Mouse (Mus musculus): ENCODE results near the gene Sp7.

Gene Sp7

DNA sequence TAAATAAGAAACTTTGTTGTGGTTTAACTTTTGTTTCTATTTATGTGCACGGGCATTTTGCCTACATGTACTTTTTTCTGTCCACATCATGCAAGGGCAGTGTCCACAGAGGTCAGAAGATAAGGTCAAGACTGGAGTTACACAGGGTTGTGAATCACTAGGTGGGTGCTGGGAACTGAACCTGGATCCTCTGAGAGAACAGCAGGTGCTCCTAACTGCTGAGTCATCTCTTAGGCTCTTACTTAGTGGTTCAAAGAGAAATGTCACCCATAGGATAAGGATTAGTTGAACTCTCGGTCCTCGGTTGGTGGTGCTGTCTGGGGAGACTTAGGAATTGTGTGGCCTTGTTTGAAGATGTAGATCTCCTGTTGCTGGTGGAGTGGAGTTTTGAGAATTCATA is 22.0 kb upstream of the Sp7 start:
- DNase-seq (ENCODE audit: low read depth, low spot score), result no peak

DNA sequence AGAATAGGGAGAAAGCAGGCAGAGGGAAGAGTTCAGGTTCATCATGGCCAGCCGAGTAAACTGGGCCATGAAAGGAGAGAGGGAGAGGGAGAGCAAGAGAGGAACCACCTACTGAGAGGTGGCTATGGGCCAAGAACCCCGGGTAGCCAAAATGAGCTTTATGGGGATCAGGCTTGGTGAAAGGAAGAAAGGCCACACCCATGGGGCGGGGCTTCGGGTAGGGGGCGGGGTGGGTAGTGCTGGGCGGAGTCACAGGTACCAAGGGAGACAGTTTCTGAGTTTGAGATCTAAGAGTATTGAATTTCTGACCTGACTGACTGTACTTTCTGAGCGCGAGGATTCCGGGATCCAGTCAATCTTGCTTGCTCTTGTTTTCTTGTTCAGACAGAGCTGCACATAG is 19.7 kb upstream of the Sp7 start:
- DNase-seq (ENCODE audit: low read depth, low spot score), result no peak

DNA sequence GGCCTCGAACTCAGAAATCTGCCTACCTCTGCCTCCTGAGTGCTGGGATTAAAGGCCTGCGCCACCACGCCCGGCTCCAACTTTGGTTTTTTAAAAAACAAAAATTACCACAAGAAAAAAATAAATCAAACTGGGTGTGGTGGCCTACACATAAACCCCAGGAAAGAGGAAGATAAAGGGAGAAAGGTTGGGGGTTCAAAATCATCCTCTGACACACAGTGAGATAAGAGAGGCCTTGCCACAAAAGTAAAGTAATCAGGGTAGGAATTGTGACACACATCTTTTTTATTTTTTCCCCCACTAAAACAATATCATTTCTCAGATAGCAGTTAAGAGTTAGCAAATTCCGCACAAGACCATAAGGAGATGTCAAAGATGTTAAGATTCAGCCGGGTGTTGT is 16.7 kb upstream of the Sp7 start:
- DNase-seq (ENCODE audit: low read depth, low spot score), result no peak

DNA sequence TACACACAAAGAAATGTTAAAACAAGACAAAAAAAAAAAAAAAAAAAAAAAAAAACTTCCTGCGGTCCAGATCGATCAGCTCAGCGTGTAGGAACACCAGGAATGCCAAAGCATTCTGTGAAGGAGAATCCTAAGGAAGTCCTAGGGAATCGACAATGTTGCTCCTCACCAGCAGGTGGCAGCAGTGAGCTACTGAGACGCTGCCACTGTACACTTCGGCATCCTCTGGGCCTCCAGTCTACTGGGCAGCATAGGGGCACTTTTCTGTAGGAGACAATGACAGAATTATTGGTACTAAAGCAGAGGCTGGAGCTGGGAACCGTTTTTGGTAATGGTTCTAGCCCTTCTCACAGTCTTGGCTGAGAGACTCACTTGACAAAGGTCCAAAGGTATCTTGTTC is 14.6 kb upstream of the Sp7 start:
- DNase-seq (ENCODE audit: low read depth, low spot score), result peak; percentile 95

DNA sequence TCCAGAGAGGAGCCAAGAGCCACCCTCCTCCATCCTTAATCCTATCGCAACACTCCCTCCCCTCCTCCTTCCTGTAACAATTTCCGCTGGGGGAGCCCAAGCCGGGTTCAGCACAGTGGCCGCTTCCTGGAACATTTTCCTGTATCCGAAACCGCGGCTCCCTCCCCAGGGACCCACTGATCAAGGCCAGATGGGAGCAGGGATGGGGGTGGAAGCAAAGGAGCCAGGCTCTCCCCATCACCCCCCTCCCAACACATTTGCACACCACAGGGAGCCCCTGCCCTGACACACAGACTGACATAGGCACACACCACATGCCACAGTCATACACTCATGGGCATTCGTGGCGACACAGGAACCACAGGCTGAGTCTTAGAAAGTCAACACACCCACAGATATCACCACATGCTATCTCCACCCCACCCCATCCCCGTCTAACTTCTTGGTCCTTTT is 10.9 kb upstream of the Sp7 start:
- DNase-seq (ENCODE audit: low read depth, low spot score), result peak; percentile 96

DNA sequence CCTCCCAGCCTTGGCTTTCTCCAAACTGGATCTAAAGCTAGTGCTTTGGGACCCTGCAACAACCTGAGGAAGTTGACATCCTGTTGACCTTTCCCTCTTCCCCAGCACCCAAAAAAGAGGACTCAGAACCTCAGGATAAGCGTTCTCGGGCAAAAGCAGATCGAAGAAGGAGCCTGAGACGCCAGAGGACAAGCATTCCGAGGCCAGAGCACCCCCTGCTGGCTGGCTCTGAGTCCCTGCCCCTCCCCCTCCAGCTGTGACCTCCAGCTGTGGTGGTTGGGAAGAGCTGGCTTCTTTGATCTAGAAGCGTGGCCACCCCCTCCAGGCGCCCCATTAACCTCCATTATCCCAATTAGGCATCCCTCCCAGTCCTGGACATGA is 10.2 kb upstream of the Sp7 start:
- DNase-seq (ENCODE audit: low read depth, low spot score), result peak; percentile 96

DNA sequence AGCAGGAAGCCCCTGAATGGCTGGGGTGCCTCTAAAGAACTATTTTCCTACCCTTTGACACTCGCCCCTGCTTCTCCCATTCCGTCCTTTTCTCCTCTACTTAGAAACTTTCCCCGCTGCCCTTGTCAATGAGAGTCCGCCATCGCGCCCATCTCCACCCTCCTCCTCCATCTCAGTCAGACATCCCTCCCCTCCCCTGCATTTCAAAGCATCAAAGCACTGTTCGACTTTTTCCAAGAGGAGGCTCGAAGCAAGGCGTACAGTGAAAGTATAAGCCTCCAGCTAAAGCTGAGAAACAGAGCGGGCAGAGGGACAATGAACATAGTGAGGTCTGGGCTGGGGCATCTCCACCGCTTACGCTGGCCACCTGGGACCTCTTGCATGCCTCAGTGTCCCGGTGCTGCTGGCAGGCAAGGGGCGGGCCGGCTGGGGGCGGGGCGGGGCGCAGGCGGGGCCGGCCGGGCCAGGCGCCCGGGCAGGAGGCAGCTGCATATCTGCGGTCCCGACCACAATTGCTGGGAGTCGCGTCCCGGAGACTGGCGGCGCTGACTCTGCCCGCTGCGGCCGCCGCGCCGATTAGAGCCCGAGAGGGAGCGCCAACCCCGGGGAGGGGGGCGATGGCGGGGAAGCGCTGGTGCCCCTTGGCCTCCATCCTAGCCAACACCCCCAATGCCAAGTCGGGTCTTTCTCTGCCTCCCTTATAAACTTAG is 9.6 kb upstream of the Sp7 start:
- DNase-seq (ENCODE audit: low read depth, low spot score), result peak; percentile 78

DNA sequence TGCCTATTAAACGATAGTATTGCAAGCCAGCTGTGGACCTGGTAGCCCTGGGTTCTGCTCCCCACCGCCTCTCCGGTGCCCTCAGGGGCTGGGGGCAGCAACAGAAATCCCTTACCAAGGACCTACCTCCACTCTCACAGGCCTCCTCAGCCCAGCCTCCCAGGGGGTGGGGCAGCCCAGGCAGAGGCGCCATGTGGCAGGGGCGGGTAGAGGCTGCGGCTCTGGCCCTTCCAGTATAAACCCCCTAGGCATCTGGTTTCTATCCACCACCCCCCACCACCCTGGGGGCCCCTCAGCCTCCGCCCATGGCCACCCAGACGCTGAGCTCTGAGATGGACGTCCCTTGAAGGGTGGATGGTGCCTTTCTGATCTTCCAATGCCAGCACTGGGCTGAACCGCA is 3.7 kb upstream of the Sp7 start:
- no peak for DNase-seq (ENCODE audit: low read depth, low spot score)

DNA sequence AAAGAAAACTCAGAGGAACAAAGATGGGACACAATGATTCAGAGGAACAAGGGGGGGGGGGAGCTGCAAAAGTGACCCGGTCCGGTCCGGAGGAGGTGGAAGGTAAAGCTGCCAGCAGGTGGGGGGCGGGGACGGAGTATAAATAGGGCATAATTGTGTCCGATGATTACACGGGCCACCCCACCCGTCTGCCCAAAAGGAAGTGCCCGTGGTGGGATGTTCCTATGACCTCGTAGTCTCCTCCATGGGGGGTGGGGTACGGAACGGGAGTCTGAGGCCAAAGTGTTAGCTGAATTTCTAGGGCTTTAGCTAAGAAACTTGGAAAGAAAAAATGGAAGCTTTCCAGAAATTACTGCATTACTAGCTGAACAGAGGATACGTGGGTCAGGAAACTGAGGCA is 3.0 kb upstream of the Sp7 start:
- DNase-seq (ENCODE audit: low read depth, low spot score), result no peak

DNA sequence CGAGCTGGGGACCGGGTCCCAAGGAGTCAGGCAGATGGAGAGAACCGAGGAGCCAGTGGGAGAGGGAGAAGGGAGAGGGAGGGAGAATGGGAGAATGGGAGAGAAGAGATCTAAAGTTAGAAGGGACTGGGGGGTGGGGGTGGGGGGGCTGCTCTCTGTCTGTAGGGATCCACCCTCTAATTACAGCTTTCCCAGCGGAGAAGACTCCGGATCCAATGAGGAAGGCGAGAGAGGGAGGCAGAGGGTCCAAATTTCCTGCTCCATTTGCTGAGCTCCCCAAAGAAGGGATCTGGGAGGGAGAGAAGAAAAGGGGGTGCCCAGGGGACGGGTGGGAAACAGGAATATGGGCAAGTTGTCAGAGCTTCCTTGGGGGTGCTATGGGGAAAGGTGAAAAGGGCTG is 744 bp downstream of the Sp7 start:
- DNase-seq (ENCODE audit: low read depth, low spot score), result no peak

DNA sequence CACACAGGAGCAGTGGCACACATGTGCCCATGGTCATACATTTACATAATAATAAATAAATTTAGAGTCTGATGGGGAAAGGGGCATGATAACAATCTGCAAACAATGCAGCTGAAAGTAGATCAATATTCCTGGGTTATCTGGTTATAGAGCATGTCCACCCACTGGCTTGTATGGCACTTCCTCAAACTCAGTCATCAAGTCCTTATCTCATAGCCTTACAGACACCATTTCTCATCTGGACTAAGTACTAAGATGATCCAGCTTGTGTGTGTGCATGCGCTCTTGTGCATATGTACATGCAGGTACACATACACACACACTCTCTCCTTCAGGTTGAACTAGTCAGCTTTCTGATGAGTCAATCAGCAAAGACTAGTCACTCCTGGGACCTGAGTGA is 2.3 kb downstream of the Sp7 start:
- DNase-seq (ENCODE audit: low read depth, low spot score), result no peak

DNA sequence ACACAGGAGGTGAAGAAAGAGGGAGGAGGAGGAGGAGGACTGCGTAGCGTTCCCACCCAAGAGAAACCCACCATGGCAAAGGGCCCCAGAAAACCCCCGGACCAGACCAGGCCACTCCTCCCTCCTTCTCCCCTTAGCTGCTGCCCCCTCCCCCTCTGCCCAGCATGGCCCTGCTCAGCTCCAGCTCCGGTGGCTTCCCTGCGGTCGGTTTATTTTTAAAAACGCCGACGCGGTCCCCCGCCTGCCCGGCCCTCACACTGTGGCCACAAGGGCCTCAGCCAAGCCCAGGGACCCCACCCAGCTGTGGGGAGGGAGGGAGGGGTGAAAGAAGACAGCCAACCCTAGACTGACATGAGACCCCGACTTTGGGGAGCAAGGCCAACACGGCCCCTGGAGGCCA is 4.3 kb downstream of the Sp7 start:
- no peak for DNase-seq (ENCODE audit: low read depth, low spot score)

DNA sequence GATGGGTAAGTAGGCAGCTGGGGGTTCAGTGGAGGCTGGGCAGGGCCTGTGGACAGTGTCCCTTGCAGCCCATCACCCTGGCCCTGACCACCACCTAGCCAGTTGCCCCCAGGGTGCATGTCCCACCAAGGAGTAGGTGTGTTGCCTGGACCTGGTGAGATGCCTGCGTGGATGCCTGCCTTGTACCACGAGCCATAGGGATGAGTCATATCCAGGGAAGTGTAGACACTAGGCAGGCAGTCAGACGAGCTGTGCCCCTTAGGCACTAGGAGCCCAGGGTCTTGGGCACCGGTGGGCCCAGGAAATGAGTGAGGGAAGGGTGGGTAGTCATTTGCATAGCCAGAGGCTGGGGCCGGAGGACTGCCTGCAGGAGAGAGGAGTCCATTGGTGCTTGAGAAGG is 8.1 kb downstream of the Sp7 start:
- peak; percentile 65 for DNase-seq (ENCODE audit: low read depth, low spot score)

DNA sequence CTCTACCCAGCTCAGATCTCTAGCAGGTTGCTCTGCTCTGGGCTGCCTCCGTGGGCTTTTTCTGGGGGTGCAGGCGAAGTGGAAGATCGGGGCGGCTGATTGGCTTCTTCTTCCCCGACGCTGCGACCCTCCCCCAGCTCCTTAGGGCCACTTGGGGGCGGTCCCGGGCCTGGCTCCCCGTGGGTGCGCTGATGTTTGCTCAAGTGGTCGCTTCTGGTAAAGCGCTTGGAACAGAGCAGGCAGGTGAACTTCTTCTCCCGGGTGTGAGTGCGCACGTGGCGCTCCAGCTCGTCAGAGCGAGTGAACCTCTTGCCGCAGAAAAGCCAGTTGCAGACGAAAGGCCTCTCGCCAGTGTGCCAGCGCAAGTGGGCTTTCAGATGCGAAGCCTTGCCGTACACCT is 8.9 kb downstream of the Sp7 start:
- no peak for DNase-seq (ENCODE audit: low read depth, low spot score)

DNA sequence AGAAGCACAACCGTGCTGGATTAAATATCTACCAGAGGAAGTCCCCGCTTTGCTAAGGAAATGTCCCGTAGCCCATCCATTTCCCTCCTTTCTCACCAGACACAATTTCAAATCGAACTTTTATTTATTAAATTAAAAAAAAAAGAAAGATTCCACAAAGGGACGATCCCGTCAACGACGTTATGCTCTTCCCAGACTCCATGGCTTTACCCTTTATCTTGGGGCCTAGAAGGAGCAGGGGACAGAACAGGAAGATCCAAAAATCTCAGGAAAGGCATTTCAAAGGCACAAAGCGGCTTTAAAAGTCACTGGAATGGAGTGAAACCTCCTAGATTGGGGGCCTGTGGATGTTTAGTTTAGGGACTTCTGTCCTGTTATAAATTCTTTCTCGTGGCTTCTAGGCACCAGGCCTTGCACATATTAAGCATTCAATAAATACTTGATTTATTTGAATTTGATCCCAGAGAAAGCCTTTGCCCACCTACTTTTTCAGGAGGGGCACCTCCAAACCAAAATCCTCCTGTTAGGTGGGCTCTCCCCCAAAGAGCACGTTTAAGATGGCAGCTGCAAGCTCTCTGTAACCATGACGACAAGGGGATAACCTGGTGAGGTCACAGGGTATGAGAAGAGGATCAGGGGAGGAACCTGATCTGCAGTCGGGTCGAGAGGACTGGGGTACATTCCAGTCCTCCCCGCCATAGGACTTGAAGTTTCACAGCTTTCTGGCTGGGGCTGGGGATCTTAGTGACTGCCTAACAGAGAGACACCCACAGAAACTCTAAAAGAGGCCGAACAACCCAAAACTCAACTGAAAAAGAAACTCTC is 10.3 kb downstream of the Sp7 start:
- no peak for DNase-seq (ENCODE audit: low read depth, low spot score)

DNA sequence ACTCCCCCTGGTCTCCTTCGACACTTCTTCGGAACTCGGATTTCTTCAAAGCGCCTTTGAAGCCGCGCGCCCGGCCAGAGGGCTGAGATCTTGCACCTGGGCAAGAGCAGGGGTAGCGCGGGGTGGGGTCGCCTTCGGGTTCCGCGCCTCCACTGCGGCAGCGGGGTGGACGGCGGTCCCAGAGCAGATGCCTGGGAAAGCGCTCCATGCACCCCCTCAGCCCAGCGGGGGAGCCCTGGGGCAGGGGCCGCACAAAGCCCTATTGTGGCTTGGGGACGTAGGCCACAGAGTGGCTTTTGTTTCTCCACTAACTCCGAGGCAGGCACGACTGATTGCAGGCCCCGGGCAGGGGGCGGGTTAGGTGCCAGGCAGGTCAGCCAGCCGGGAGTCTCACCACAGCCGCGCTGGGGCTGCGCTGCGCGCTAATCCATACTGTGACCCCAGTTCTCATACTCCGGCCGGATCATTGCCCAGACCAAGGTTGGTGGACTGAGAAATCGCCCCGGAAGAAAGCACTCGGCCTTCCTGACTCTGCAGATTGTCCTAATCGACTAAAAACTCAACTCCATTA is 11.0 kb downstream of the Sp7 start:
- no peak for DNase-seq (ENCODE audit: low read depth, low spot score)

DNA sequence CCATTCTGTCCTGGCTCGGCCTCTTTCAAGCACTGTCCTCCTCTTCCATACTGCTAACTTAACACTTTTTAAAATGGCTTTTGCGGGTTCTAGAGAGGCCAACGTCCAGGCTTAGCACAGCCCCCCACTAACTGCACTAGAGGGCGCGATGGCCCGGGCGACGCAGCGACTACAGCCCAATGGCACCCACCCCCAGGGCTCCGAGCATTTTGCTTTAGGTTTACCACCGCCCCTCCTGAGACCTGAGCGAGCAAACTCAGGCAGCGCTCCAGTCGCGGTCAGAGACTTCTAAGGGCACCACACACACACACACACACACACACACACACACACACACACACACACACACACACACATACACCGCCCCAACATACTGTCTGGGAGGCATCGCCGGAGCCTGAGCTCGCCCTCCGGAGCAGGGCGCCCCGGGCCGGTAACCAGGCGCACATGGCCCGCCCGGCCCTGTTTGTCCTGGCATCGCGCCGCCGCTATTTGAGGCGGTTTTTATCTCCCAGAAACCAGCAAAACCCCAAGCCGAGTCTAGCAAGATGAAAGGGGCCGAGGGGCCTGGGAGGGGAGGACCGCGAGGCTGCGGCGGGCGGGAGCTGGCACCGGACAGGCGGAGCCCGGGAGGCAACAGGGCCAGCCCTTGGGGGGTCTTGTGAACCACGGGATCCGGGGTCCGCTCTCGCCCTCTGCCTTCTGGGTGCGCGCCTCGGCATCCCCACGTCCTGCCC is 11.7 kb downstream of the Sp7 start:
- DNase-seq (ENCODE audit: low read depth, low spot score), result no peak

DNA sequence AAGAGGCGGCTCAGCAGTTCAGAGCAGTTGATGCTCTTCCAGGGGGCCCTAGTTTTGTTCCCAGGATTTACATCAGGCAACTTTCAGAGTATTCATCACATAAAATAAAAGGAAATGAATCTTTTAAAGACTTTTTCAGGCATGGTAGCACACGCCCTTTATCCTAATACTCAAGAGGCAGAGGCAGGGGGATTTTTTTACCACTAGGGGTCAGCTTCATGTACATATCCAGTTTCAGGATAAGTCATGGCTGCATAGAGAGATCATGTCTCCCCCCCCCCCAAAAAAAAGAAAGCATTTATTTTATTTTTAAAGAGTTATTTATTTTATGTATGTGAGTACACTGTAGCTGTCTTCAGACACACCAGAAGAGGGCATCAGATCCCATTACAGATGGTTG is 13.0 kb downstream of the Sp7 start:
- no peak for DNase-seq (ENCODE audit: low read depth, low spot score)

DNA sequence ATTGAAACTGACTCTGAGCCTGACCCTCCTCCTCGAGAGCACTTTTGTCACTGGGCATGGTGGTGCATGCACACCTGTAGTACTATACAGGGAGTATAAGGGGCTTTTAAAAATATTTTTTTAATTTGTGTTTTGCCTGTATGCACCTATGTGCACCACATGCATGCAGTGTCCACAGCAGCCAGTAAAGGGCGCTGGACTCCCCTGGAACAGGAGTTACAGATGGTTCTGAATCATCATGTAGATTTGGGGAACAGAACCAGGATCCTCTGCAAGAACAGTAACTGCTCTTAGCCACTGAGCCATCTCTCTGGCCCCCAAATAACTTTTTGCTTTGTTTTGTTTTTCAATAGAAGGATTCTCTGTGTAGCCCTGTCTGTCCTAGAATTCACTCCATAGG is 14.8 kb downstream of the Sp7 start:
- DNase-seq (ENCODE audit: low read depth, low spot score), result peak; percentile 51

DNA sequence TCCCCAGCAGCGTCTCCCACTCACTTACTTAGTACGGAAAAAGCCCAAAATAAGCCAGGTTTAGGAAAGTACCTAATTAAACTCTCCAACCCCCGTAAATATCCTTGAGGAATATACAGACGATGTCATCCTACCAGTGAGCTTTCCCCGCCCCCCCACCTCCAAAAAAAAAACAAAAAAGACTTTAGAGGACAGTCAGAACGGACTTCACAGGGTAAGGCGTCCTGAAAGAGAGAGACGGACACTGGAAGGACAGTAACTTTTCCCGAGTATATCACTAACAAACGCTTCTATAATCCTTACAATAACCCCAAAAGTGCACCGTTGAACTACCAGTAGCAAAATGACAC is 16.1 kb downstream of the Sp7 start:
- no peak for DNase-seq (ENCODE audit: low read depth, low spot score)

DNA sequence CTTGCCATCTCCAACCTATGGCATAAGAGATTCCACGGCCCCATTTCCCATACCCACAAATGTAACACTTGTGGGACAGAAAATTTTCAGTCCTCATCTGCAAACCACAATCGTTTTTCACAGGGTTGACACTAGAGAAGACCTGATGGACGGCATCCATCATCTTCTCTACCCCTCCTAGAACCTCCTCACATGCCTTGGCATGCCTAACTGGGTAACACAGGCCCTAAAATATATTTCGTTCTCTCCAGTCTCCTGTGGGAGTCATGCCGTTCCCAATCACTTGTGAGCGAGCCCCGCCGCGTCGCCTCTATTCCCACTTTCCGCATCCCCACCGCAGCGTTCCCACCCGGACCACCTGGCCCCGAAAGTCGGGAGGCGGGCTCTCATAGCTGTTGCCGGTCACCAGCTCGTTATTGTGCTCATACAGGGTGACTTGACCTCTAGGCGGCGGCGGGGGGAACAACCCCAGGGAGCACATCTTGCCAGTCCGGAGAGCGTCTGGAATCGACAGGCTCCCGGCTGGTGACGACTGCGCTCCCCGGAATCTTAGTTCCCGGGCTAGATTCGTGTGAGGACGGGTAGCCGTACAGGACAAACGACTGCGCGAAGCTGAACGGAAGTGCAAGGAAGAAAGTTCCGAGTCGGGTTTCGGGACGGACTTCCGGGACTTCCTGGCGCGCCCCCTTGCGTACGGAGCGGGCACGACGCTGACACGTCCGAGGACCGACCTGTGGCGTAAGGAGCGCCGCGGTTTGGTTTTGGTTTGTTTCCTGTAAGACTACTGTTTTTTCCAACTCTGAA is 16.6 kb downstream of the Sp7 start, which contains the start of gene Aaas:
Gene Aaas, minus strand, starts transcription at position 634 of the 804 bp plus-strand sequence.
- DNase-seq (ENCODE audit: low read depth, low spot score), result peak; percentile 98

Data from 3T3-L1 (cell line).